Mouse (Mus musculus) hindbrain, postnatal 0 days (tissue): ENCODE results near the gene Wnk1. TPM values are rescaled to one million over a fixed set of nuclear protein-coding genes. Genes with fewer than 3 reads are reported as not detected.

Source experiments
- ATAC-seq: fragments of 200-750 bp; cut with Nextera tagmentation; 2 replicates; pipeline ENCODE4 v1.8.0; 2017; ENCODE audit warnings: mild to moderate bottlenecking, moderate TSS enrichment, moderate library complexity
- DNase-seq: peaks from one replicate; pipeline ENCODE4 v3.0.0-alpha.2; 2015; ENCODE audit warnings: low spot score
- H3K27ac ChIP-seq: fragments of 300-500 bp; sonication (generic); 2 replicates; pipeline ENCODE4 v1.5.1; 2014; ENCODE audit warnings: mild to moderate bottlenecking
- H3K27me3 ChIP-seq: fragments of 300-500 bp; sonication (generic); 2 replicates; pipeline ENCODE4 v1.6.1; 2014; ENCODE audit warnings: low read length, mixed read lengths; ENCODE audit not compliant: insufficient read depth
- H3K36me3 ChIP-seq: fragments of 300-500 bp; sonication (generic); 2 replicates; pipeline ENCODE4 v1.6.1; 2014; ENCODE audit warnings: low read length, mixed read lengths; ENCODE audit not compliant: insufficient read depth
- H3K4me1 ChIP-seq: fragments of 300-500 bp; sonication (generic); 2 replicates; pipeline ENCODE4 v1.6.1; 2014; ENCODE audit warnings: antibody characterized with exemption, low read length, mixed read lengths; ENCODE audit not compliant: insufficient read depth
- H3K4me2 ChIP-seq: fragments of 300-500 bp; sonication (generic); 2 replicates; pipeline ENCODE4 v1.6.1; 2014; ENCODE audit warnings: low read depth, mild to moderate bottlenecking, low read length, moderate library complexity, mixed read lengths
- H3K4me3 ChIP-seq: fragments of 300-500 bp; sonication (generic); 2 replicates; pipeline ENCODE4 v1.5.1; 2014; ENCODE audit warnings: low read length
- H3K9ac ChIP-seq: fragments of 300-500 bp; sonication (generic); replicated peaks from 2 replicates; pipeline ENCODE4 v1.6.1; 2014; ENCODE audit warnings: mild to moderate bottlenecking, low read length, moderate library complexity, mixed read lengths
- H3K9me3 ChIP-seq: fragments of 300-500 bp; sonication (generic); 2 replicates; pipeline ENCODE4 v1.6.1; 2016; ENCODE audit warnings: low read length, mixed read lengths
- CTCF ChIP-seq: IDR thresholded peaks from 2 replicates; pipeline ENCODE4 v1.5.1; 2016; ENCODE audit warnings: antibody characterized with exemption, control low read depth, low read depth
- WGBS: fragments of 180-500 bp; shearing (Covaris S2); extraction: QIAGEN DNeasy Blood & Tissue Kit; methylation state at CpG from one replicate; pipeline ENCODE4 v1.1.7; 2014; 5-methylcytosine and 5-hydroxymethylcytosine counted together
- polyA plus RNA-seq: library from polyadenylated mRNA; unstranded; fragments of >200 nt; fragmentation: Nextera tagmentation; extraction: Ambion mirVana; gene quantifications from 2 replicates; pipeline ENCODE4 v1.2.1, GENCODE M21; 2015
- total RNA-seq: library from RNA; depleted of rRNA; stranded (reverse); fragments of >200 nt; gene quantifications from 2 replicates; pipeline ENCODE4 v1.2.3, GENCODE M21; 2014

Wnk1 gene
- total and polyA plus RNA-seq, 2 experiments from 2014 or later, result 42.8 to 133 TPM

- no peak overlapping the region for H3K9ac ChIP-seq
- no peak for TF ChIP-seq CTCF
- H3K9me3 ChIP-seq, result no peaks in the 10 kb centered on the region
- H3K4me3 ChIP-seq, result no peak overlapping the region
- no peak overlapping the region for H3K4me2 ChIP-seq
- H3K27ac ChIP-seq, result no peak overlapping the region
- no peak for DNase-seq
- ATAC-seq, result no peak
- no peaks in the 10 kb centered on the region for H3K4me1 ChIP-seq
- no peaks in the 10 kb centered on the region for H3K36me3 ChIP-seq
- H3K27me3 ChIP-seq, result no peaks in the 10 kb centered on the region
These were observed 27.9 kb downstream of the Wnk1 start for GRCm38 (mm10) chr6:120010535-120010934.

DNA sequence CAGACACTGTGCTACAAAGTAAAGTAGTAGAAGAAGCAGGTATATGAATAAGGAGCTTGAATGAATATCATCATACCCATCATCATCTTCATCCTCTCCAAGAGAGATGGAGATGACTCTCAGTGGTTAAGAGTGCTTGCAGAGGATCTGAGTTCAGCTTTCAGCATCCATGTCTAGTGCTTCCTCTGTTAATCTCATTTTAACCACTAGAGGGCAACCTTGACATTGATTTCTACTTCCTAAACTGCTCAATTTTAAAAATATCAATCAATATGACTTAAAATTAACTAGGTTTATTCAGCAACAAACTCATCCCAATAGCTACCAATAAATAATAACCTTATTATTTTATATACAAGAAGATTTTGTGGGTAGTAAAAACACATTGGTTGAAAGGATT is 36.8 kb downstream of the Wnk1 start:
- no peak overlapping the region for H3K27ac ChIP-seq
- H3K9me3 ChIP-seq, result no peaks in the 10 kb centered on the region

DNA sequence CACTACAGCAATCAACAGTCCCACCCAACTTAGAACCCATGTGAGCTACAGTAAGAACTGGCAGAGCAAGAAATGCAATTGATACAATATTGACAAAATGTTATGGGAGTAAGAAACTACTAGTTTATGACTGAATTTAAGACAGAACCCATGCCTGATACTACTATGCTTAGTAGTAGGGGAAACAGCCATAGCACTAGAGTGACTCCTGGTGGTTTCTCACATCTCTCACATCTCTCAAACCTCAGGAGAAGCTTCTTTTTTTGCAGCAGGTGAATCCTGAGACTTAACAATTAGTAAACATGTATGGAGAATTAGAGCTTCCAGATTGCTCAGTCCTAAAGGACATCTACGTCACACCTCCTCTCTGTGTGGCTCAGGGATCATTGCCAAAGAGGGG is 42.0 kb downstream of the Wnk1 start:
- no peak overlapping the region for H3K4me3 ChIP-seq
- H3K9me3 ChIP-seq, result no peaks in the 10 kb centered on the region
- TF ChIP-seq CTCF, result no peak; the same call in 1 of the 2 replicates
- no peaks in the 10 kb centered on the region for H3K36me3 ChIP-seq
- 67% methylated on average over 1 of the region's 1 CpGs for WGBS
- H3K4me1 ChIP-seq, result no peaks in the 10 kb centered on the region
- ATAC-seq (no peak), DNase-seq (no peak)
- no peak overlapping the region for H3K4me2 ChIP-seq
- H3K27me3 ChIP-seq, result no peaks in the 10 kb centered on the region
- no peak overlapping the region for H3K27ac ChIP-seq
- no peak overlapping the region for H3K9ac ChIP-seq

More for the DNA sequence above, 36.8 kb downstream of the Wnk1 start:
- H3K9ac ChIP-seq, result no peak overlapping the region
- H3K27me3 ChIP-seq, result no peaks in the 10 kb centered on the region
- no peak overlapping the region for H3K4me2 ChIP-seq
- DNase-seq (peak; percentile 75), ATAC-seq (no peak)
- H3K36me3 ChIP-seq, result no peaks in the 10 kb centered on the region
- no peak overlapping the region for H3K4me3 ChIP-seq
- TF ChIP-seq CTCF, result peak; percentile 73
- H3K4me1 ChIP-seq, result no peaks in the 10 kb centered on the region

DNA sequence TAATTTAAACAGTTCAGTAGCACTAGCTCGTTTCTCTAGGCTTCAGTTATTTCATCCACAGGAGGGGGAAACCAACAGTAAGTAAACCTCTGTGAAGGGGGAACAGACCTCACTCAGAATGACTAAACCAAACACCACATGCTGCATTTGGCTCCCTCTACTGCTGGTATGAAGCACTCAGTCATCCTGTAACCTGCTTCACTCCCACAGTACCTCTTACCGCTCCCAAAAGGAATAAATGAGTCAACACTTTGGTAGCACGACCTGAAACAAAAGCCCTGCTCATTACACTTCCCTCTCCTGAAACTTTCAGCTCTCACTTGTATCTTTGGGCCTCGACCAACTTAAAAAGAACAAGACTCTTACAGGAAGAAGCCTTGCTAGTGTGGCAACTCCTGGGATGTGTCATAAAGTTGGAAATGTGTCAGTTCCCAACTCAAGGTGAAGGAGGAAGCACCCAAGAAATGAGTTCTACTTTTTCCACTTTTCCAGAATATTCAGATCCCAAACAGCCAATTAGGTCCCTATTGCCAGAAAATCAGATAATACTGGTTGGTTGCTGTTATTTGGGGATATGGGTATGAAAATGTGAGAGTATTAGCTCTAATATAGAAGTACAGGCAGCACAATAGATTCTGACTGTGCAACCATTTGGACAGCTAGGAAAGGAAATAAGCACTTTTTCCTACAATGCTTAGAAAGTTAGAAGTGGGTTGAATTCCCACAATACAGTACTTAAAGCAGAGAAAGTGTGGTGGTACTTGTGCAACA is 114.1 kb downstream of the Wnk1 start:
- TF ChIP-seq CTCF, result peak; percentile 71
- Histone ChIP-seq H3K4me2 (no peak overlapping the region), H3K9me3 (no peaks in the 10 kb centered on the region), H3K27me3 (no peaks in the 10 kb centered on the region), H3K9ac (no peak overlapping the region), H3K27ac (no peak overlapping the region), H3K4me1 (no peaks in the 10 kb centered on the region), H3K36me3 (peaks cover 64% of the 10 kb centered on the region), H3K4me3 (no peak overlapping the region)
- DNase-seq (peak; percentile 53), ATAC-seq (no peak)
- WGBS, result 49% methylated on average over 4 of the region's 4 CpGs

DNA sequence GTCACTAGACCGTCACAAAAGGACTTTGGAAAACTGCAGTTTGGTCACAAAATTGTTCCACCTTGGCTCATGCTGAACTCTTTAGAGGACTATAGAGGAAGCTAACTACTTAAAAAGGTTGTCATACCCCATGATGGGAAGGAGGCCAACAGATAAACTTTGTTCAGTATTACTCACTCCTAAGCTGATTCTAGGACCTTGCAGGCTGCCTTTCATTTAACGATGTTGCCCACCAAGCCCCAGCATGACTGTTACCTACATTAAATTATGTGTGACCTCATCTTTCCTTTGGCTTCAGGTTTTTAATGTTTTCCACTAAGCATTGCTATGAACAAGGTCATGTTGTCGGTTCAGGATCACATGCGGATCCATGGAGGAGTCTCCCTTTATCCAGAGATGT is 115.9 kb downstream of the Wnk1 start:
- no peak overlapping the region for H3K27ac ChIP-seq
- 87% methylated on average over 4 of the region's 4 CpGs for WGBS
- DNase-seq, result no peak
- H3K36me3 ChIP-seq, result peaks cover 61% of the 10 kb centered on the region
- no peak overlapping the region for H3K4me3 ChIP-seq
- H3K4me1 ChIP-seq, result no peaks in the 10 kb centered on the region
- no peaks in the 10 kb centered on the region for H3K9me3 ChIP-seq
- H3K27me3 ChIP-seq, result no peaks in the 10 kb centered on the region
- no peak for ATAC-seq
- H3K4me2 ChIP-seq, result no peak overlapping the region
- H3K9ac ChIP-seq, result no peak overlapping the region
- no peak for TF ChIP-seq CTCF

DNA sequence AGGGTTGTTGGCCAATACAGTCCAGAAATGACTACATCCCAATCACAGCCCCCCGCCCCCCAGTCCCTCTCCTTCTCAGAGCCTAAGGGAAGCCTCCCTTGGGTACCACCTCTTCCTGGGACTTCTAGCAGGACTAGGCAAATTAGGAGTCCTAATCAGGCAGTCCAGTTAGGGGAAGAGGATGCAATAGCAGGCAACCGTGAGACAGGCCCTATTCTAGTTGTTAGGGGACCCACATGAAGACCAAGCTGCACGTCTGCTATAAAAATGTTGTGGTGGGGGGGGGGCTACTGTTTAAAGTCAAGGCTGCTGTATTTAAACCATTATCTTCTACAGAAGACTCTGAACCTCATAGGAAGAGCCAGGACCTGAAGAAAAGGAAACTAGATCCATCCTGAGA is 116.3 kb downstream of the Wnk1 start:
- Histone ChIP-seq H3K9me3 (no peaks in the 10 kb centered on the region), H3K9ac (no peak overlapping the region), H3K4me3 (no peak overlapping the region), H3K27me3 (no peaks in the 10 kb centered on the region), H3K27ac (no peak overlapping the region), H3K4me1 (no peaks in the 10 kb centered on the region), H3K36me3 (peaks cover 57% of the 10 kb centered on the region), H3K4me2 (no peak overlapping the region)
- DNase-seq (no peak), ATAC-seq (no peak)
- TF ChIP-seq CTCF, result no peak
- WGBS, result 84% methylated on average over 3 of the region's 3 CpGs

GRCm38 (mm10) chr6:119918561-119919181 is 119.8 kb downstream of the Wnk1 start:
- no peak for TF ChIP-seq CTCF
- DNase-seq (no peak), ATAC-seq (no peak)
- no peak overlapping the region for H3K4me3 ChIP-seq
- peaks cover 49% of the 10 kb centered on the region for H3K36me3 ChIP-seq
- 84% methylated on average over 16 of the region's 16 CpGs for WGBS
- no peaks in the 10 kb centered on the region for H3K9me3 ChIP-seq
- H3K4me2 ChIP-seq, result no peak overlapping the region
- H3K4me1 ChIP-seq, result no peaks in the 10 kb centered on the region
- H3K27me3 ChIP-seq, result no peaks in the 10 kb centered on the region
- H3K9ac ChIP-seq, result no peak overlapping the region
- no peak overlapping the region for H3K27ac ChIP-seq
